Mouse (Mus musculus) midbrain, embryonic 13.5 days (tissue): ENCODE measurements at regions not wholly inside any gene's neighbourhood (a gene's known extent, or its start where the extent isn't known, plus 50 kb on each side); places are given as distances from the start of the nearest gene placed in this dataset.

Experiments used
- ATAC-seq: fragments of 200-750 bp; cut with Nextera tagmentation; 2 replicates; pipeline ENCODE4 v1.8.0; 2017; ENCODE audit warnings: mild to moderate bottlenecking, moderate TSS enrichment, moderate library complexity
- H3K27ac ChIP-seq: fragments of 300-500 bp; sonication (generic); 2 replicates; pipeline ENCODE4 v1.5.1; 2015; ENCODE audit warnings: inconsistent platforms, mild to moderate bottlenecking, moderate library complexity
- H3K27me3 ChIP-seq: fragments of 300-500 bp; sonication (generic); 2 replicates; pipeline ENCODE4 v1.6.1; 2015; ENCODE audit warnings: mild to moderate bottlenecking, inconsistent platforms
- H3K36me3 ChIP-seq: fragments of 300-500 bp; sonication (generic); 2 replicates; pipeline ENCODE4 v1.6.1; 2015; ENCODE audit warnings: mild to moderate bottlenecking, inconsistent platforms
- H3K4me1 ChIP-seq: fragments of 300-500 bp; sonication (generic); replicated peaks from 2 replicates; pipeline ENCODE4 v1.6.1; 2015; ENCODE audit warnings: inconsistent platforms
- H3K4me2 ChIP-seq: fragments of 300-500 bp; sonication (generic); replicated peaks from 2 replicates; pipeline ENCODE4 v1.6.1; 2015; ENCODE audit warnings: moderate library complexity, mild to moderate bottlenecking, inconsistent platforms
- H3K4me3 ChIP-seq: fragments of 300-500 bp; sonication (generic); replicated peaks from 2 replicates; pipeline ENCODE4 v1.5.1; 2015; ENCODE audit warnings: mild to moderate bottlenecking, inconsistent platforms
- H3K9ac ChIP-seq: fragments of 300-500 bp; sonication (generic); replicated peaks from 2 replicates; pipeline ENCODE4 v1.6.1; 2015; ENCODE audit warnings: mild to moderate bottlenecking, inconsistent platforms
- H3K9me3 ChIP-seq: fragments of 300-500 bp; sonication (generic); 2 replicates; pipeline ENCODE4 v1.6.1; 2016; ENCODE audit warnings: mild to moderate bottlenecking, inconsistent platforms
- WGBS: fragments of 180-500 bp; shearing (Covaris S2); methylation state at CpG from one replicate; pipeline ENCODE4 v1.1.7; 2015; 5-methylcytosine and 5-hydroxymethylcytosine counted together

DNA sequence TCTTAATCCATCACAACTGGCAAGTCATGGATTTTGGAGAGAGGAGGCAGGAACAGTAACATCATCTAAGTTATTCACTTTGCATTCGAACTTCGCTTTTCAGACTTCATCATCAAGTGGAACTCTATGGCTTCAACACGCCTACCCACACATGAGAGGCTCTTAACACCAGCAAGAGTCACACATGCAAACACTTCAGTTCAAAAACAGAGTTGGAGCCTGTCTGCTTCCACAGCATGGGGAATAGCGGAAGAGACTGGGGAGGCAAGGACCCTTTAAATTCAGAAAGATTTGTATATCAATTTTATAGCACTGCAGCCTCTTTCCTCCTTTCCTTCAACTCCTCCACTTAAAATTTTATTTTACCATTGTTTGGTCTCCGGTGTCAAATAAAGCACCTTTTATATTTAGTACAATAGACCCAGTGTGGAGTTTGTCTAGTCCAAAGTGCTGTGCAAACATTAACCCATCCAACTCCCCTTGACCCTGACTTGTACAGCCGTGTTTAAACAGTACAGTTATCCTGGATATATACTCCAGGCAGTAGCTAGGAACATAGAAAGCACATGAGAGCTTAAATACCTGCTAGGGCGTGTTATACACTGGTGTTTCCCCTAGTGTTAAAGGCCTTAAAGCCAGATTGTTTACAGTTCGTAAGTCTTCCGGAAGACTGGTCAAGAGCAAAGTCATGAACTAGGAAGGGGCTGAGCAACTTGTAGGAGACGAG, 203.5 kb downstream of the Fgf9 start:
- Histone ChIP-seq H3K4me2 (no peak overlapping the region), H3K4me3 (no peak overlapping the region), H3K36me3 (no peaks in the 10 kb centered on the region), H3K9me3 (no peaks in the 10 kb centered on the region), H3K4me1 (no peaks in the 10 kb centered on the region), H3K9ac (no peak overlapping the region), H3K27me3 (no peaks in the 10 kb centered on the region), H3K27ac (no peak overlapping the region)
- 78% methylated on average over 10 of the region's 10 CpGs for WGBS
- ATAC-seq: no peak

DNA sequence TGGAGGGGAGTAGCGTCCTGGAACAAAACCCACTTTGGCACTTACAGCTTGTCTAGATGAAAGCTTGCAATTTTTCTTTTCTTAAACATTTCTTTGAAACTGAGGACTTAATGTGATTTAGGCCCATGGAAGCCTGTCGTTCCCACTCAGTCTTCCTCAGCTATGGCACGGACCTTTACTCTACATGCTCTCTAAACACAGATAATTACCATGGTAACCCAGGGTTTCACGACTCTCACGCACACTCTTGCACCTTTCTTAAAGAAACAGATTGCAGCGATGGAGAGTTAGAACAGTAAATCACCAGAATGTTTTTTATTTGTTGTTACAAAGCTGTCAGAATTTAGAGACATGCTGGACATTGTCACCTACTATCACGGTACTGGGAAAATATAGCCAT, 195.0 kb downstream of the Fgf9 start:
- Histone ChIP-seq H3K36me3 (no peaks in the 10 kb centered on the region), H3K27ac (no peak overlapping the region), H3K27me3 (no peaks in the 10 kb centered on the region), H3K4me1 (no peaks in the 10 kb centered on the region), H3K9ac (no peak overlapping the region), H3K4me2 (no peak overlapping the region), H3K9me3 (no peaks in the 10 kb centered on the region), H3K4me3 (no peak overlapping the region)
- 52% methylated on average over 7 of the region's 7 CpGs for WGBS
- no peak for ATAC-seq

DNA sequence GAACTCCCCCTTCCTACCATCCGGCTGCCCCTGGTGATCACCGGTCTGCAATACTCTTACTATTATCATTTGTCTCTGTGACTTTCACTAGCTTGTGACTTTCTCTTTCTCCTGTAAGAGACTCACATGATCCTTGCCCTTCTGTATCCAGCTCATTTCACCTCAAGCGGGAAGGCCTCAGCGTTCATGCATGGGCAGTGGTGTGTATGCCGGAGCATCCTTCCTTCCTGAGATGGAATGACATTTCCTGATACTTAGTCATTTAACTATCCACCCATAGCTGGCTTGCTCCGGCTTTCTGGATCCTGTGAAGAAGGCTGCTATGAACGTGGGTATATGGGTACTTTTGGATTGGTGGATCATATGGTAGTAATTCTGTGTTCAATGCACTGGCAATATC, 194.1 kb downstream of the Fgf9 start:
- ATAC-seq: no peak
- 73% methylated on average over 7 of the region's 7 CpGs for WGBS
- Histone ChIP-seq H3K27me3 (no peaks in the 10 kb centered on the region), H3K9me3 (no peaks in the 10 kb centered on the region), H3K9ac (no peak overlapping the region), H3K4me3 (no peak overlapping the region), H3K36me3 (no peaks in the 10 kb centered on the region), H3K4me2 (no peak overlapping the region), H3K4me1 (no peaks in the 10 kb centered on the region), H3K27ac (no peak overlapping the region)

GRCm38 (mm10) chr14:58253369-58253968, 183.1 kb downstream of the Fgf9 start:
- WGBS: 65% methylated on average over 3 of the region's 3 CpGs
- H3K27ac ChIP-seq: no peak overlapping the region
- no peaks in the 10 kb centered on the region for H3K9me3 ChIP-seq
- H3K4me2 ChIP-seq: no peak overlapping the region
- no peak for ATAC-seq
- H3K36me3 ChIP-seq: no peaks in the 10 kb centered on the region
- no peak overlapping the region for H3K9ac ChIP-seq
- H3K4me3 ChIP-seq: no peak overlapping the region
- H3K27me3 ChIP-seq: no peaks in the 10 kb centered on the region
- H3K4me1 ChIP-seq: 0 out of 2 replicates have a peak, but pooled peaks cover 3% of the 10 kb centered on the region

GRCm38 (mm10) chr14:58225869-58226268, 155.5 kb downstream of the Fgf9 start:
- H3K36me3 ChIP-seq: no peaks in the 10 kb centered on the region
- ATAC-seq: no peak
- no peak overlapping the region for H3K27ac ChIP-seq
- H3K4me2 ChIP-seq: no peak overlapping the region
- no peak overlapping the region for H3K9ac ChIP-seq
- WGBS: 95% methylated on average over 1 of the region's 1 CpGs
- H3K4me3 ChIP-seq: no peak overlapping the region
- H3K9me3 ChIP-seq: no peaks in the 10 kb centered on the region
- H3K4me1 ChIP-seq: no peaks in the 10 kb centered on the region
- H3K27me3 ChIP-seq: no peaks in the 10 kb centered on the region

GRCm38 (mm10) chr14:58224419-58224818, 154.1 kb downstream of the Fgf9 start:
- 86% methylated on average over 3 of the region's 3 CpGs for WGBS
- no peaks in the 10 kb centered on the region for H3K27me3 ChIP-seq
- H3K4me1 ChIP-seq: no peaks in the 10 kb centered on the region
- ATAC-seq: no peak
- no peaks in the 10 kb centered on the region for H3K36me3 ChIP-seq
- no peak overlapping the region for H3K27ac ChIP-seq
- H3K4me3 ChIP-seq: no peak overlapping the region
- H3K9me3 ChIP-seq: no peaks in the 10 kb centered on the region
- no peak overlapping the region for H3K4me2 ChIP-seq
- no peak overlapping the region for H3K9ac ChIP-seq

- Histone ChIP-seq H3K9ac (no peak overlapping the region), H3K4me2 (no peak overlapping the region), H3K4me3 (no peak overlapping the region), H3K36me3 (no peaks in the 10 kb centered on the region), H3K9me3 (no peaks in the 10 kb centered on the region), H3K27me3 (peaks cover 28% of the 10 kb centered on the region), H3K27ac (no peak overlapping the region), H3K4me1 (no peaks in the 10 kb centered on the region)
- WGBS: 97% methylated on average over 1 of the region's 1 CpGs
- no peak for ATAC-seq
These were observed 138.1 kb downstream of the Fgf9 start for GRCm38 (mm10) chr14:58208401-58208800.

DNA sequence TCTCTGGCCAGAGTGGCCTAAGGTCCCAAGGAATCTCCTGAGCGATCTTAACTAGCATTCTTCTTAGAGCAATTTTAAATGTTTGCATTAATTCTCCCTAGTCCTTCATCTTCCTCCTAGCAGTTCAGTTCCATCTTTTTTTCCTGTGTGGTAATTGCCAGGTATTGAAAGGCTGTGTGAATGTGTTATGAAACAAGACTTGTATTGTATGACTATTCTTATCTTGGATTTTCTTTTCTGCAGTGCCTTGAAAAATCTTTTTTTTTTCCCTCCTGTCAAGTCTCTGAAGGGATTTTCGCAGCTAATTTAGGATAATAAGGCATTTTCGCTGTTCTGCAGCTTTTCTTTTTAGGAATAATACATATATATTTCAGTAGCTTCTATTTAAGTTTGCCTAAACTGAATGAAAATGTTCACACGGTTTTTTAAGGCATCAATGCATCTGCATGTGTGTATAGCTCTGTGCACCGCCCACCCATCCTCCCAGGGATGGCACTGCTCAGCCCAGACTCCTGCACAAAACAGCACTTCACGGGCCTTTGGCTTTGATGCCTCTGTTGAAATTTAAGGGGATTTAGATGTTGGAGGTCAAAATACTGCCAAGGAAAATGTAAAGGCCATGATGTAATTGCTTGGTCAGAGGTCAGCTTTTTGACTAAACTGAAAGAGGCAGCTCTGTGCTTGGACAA, 132.4 kb downstream of the Fgf9 start:
- H3K36me3 ChIP-seq: no peaks in the 10 kb centered on the region
- H3K4me1 ChIP-seq: peaks cover 6% of the 10 kb centered on the region; the same call in 1 of the 2 replicates
- WGBS: 26% methylated on average over 6 of the region's 6 CpGs
- no peaks in the 10 kb centered on the region for H3K9me3 ChIP-seq
- H3K27ac ChIP-seq: no peak overlapping the region
- no peak overlapping the region for H3K9ac ChIP-seq
- H3K4me3 ChIP-seq: no peak overlapping the region
- peaks cover 47% of the 10 kb centered on the region for H3K27me3 ChIP-seq
- no peak overlapping the region for H3K4me2 ChIP-seq
- ATAC-seq: no peak

- no peak for ATAC-seq
- Histone ChIP-seq H3K27me3 (peaks cover 3% of the 10 kb centered on the region; the same call in 1 of the 2 replicates), H3K9me3 (no peaks in the 10 kb centered on the region), H3K4me3 (no peak overlapping the region), H3K36me3 (no peaks in the 10 kb centered on the region), H3K4me2 (no peak overlapping the region), H3K4me1 (no peaks in the 10 kb centered on the region), H3K27ac (no peak overlapping the region), H3K9ac (no peak overlapping the region)
- 92% methylated on average over 15 of the region's 15 CpGs for WGBS
These were observed 119.6 kb downstream of the Fgf9 start for GRCm38 (mm10) chr14:58189948-58190347.

- Histone ChIP-seq H3K36me3 (no peaks in the 10 kb centered on the region), H3K4me1 (no peaks in the 10 kb centered on the region), H3K27ac (no peak overlapping the region), H3K27me3 (no peaks in the 10 kb centered on the region), H3K4me2 (no peak overlapping the region), H3K9ac (no peak overlapping the region), H3K4me3 (no peak overlapping the region), H3K9me3 (no peaks in the 10 kb centered on the region)
- WGBS: 64% methylated on average over 5 of the region's 5 CpGs
- ATAC-seq: no peak
These were observed 112.5 kb downstream of the Fgf9 start for GRCm38 (mm10) chr14:58182869-58183268.

DNA sequence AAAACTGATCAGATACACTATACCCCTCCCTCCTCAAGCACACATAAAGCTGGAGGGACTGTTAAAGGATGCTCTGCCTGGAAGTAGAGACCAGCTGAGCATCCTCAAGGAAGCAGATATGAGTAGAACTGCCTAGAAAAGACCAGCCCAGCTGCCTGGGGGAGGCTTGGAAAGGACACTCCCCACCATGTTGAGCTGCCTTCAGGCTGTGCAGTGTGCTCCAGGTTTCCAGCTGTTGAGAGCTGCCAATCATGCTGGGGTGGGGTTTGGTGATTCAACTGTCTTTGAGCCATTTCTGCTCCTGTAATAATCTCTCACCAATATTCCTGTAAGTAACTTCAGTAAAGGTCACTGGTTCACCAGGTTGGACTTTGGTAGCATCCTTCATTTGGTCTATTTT, 110.4 kb downstream of the Fgf9 start:
- ATAC-seq: no peak
- no peak overlapping the region for H3K4me2 ChIP-seq
- H3K9ac ChIP-seq: no peak overlapping the region
- H3K36me3 ChIP-seq: no peaks in the 10 kb centered on the region
- H3K4me3 ChIP-seq: no peak overlapping the region
- no peak overlapping the region for H3K27ac ChIP-seq
- H3K9me3 ChIP-seq: no peaks in the 10 kb centered on the region
- no peaks in the 10 kb centered on the region for H3K27me3 ChIP-seq
- no peaks in the 10 kb centered on the region for H3K4me1 ChIP-seq

DNA sequence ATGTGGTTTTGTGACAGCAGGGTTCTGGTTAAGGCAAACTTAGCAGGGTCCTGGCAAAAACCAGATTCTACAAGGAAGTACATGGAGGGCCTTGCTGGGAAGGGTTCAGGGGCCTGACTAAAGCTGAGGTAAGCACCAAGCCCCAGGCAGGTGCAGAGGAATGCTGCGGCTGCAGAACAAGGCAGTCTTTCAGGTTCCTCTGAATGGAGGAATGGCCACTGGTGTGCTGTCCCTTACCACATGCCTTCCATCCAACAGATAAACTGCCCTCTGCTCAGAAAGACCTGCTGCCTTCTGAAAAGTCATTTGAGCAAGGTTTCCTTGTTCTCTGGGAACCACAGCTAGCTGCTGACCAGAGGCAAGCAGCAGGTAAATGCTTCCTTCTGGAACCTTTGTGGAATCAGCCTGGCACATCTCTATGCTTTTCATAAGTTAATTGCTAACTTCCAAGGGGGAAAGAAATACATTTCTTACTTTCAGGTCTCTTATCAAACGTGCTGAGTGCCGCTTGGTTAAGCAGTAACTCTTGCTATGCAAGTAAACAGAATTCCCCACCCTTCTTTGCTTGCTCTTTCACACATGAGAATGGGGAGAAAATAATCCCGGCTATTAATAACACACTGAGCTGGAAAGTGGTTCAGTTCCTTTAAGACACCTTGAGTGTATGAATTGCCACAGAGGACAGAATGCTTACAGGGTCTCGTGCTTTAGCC, 105.5 kb downstream of the Fgf9 start:
- H3K9me3 ChIP-seq: no peaks in the 10 kb centered on the region
- no peak for ATAC-seq
- H3K27me3 ChIP-seq: no peaks in the 10 kb centered on the region
- no peak overlapping the region for H3K27ac ChIP-seq
- no peaks in the 10 kb centered on the region for H3K36me3 ChIP-seq
- no peaks in the 10 kb centered on the region for H3K4me1 ChIP-seq
- no peak overlapping the region for H3K9ac ChIP-seq
- 92% methylated on average over 5 of the region's 5 CpGs for WGBS
- H3K4me3 ChIP-seq: no peak overlapping the region
- no peak overlapping the region for H3K4me2 ChIP-seq
